Mouse (Mus musculus): ENCODE data around the gene Cox7b. TPM values are rescaled to one million over a fixed set of nuclear protein-coding genes. Genes with fewer than 3 reads are reported as not detected.
"Not testable (repeated sequence)": the region's sequence is repeated elsewhere in the genome, so short reads cannot be mapped to it uniquely, and the experiment has no call there.

The Cox7b gene
- polyA plus RNA-seq (2014; fragmentation: Nextera tagmentation; extraction: Ambion mirVana), result 440 and 472 TPM in 2 replicates

DNA sequence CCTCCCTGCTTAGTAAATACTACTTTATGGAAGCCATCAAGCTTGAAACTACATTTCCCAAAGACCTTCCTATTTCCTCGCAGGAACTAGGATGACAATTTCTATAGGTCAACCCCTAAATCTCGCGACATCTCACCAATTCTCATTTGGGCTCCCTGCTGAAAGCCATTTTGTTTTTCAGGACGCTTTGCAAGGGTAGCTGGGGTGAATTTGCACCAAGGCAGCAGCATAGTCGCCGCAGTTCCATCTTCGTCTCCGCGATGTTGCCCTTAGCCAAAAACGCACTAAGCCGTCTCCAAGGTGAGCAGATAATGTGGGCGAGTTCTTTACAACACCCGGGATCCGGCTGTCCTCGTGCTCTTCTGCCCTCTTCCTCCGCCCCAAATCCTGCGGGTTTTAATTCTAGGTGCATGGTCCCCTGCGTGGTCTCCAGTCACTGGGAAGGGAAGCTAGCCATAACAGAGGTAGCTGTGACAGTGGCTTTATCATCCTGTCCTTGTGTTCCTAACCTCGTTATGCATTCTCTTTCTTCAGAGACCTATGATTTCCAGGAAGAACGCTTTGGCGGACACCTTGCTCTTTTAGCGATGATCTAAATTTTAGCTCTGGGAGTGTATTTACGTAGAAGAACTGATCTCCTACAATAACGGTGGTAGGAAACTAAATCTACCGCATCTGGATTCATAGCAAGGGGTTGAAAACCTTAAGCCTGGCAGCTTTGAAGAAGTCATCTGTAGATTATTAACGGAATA, at the start of gene Cox7b:
TSS of gene Cox7b (plus strand) at position 130 of the 752 bp plus-strand sequence.
- DNase-seq (ENCODE audit: low spot score) (peak; percentile 86), ATAC-seq (replicated peaks; ENCODE audit: low FRiP score, low TSS enrichment, low read depth) (peak; percentile 34; the same call in 1 of the 2 replicates)
- Histone ChIP-seq H3K36me3 (ENCODE audit: control insufficient read depth, insufficient read depth, low read length) (peaks cover 3% of the 10 kb centered on the region; the same call in 1 of the 2 replicates), H3K27me3 (replicated peaks; ENCODE audit: control insufficient read depth, insufficient read depth, low read length) (no peaks in the 10 kb centered on the region), H3K4me1 (replicated peaks; ENCODE audit: control insufficient read depth, insufficient read depth, low read length) (no peaks in the 10 kb centered on the region; the same call in 1 of the 2 replicates), H3K9ac (ENCODE audit: low read length) (peak within 1 kb of the TSS; percentile 63), H3K4me2 (ENCODE audit: low read length) (peak within 1 kb of the TSS; percentile 55), H3K4me3 (ENCODE audit: low read depth, low read length) (peak within 1 kb of the TSS; percentile 59), H3K27ac (ENCODE audit: low read depth) (peak within 1 kb of the TSS; percentile 55), H3K9me3 (ENCODE audit: control insufficient read depth, low read length) (no peaks in the 10 kb centered on the region)
- 9% methylated on average over 26 of the region's 26 CpGs for WGBS

DNA sequence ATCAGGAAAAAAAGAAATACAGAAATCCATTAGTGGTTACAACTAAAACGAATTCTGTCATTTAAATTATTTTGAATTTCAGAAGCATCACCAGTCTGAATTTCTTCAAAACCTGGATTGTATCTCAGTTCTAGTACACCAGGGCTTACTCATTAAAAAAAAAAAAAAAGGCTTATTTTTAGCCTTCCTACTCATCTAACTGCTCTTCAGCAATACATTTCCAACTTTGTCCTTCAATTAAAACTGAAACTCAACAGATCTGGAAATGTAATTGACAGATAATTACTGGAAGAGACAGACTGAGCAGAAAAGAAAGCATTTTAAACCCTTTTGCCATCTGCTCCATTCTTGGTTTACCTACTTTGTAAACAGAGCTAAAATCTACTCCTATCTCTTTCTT, 13.9 kb upstream of the Cox7b start:
- no peak overlapping the region for H3K4me2 ChIP-seq (ENCODE audit: low read length)
- 66% methylated on average over 1 of the region's 1 CpGs for WGBS
- no peak overlapping the region for H3K9ac ChIP-seq (ENCODE audit: low read length)
- peaks cover 5% of the 10 kb centered on the region; the same call in 1 of the 2 replicates for H3K36me3 ChIP-seq (ENCODE audit: control insufficient read depth, insufficient read depth, low read length)
- ATAC-seq (replicated peaks; ENCODE audit: low FRiP score, low TSS enrichment, low read depth) (no peak), DNase-seq (ENCODE audit: low spot score) (no peak)
- no peaks in the 10 kb centered on the region for H3K27me3 ChIP-seq (replicated peaks; ENCODE audit: control insufficient read depth, insufficient read depth, low read length)
- H3K4me1 ChIP-seq (replicated peaks; ENCODE audit: control insufficient read depth, insufficient read depth, low read length), result no peaks in the 10 kb centered on the region
- H3K27ac ChIP-seq (ENCODE audit: low read depth), result no peak overlapping the region
- H3K9me3 ChIP-seq (ENCODE audit: control insufficient read depth, low read length), result no peaks in the 10 kb centered on the region
- H3K4me3 ChIP-seq (ENCODE audit: low read depth, low read length), result no peak overlapping the region

DNA sequence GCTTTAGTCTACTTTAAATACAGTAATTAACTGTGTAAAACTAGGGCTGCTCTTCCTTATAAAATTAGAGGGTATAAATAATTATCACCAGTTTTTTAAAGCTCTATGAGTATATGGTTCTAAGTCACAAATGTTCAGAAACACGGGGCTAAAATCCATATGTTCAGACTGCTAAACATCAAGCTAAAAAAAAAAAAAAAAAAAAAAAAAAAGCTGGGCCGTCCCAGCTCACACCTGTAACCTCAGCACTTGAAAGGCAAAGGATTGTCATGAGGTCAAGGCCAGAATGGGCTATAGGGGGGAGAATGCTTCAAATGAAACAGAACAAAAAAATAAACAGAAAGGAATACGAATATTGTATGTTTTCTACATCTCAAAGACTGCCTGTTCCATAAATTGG, 4.7 kb upstream of the Cox7b start:
- Histone ChIP-seq H3K4me1 (replicated peaks; ENCODE audit: control insufficient read depth, insufficient read depth, low read length) (no peaks in the 10 kb centered on the region), H3K9me3 (ENCODE audit: control insufficient read depth, low read length) (no peaks in the 10 kb centered on the region), H3K4me3 (ENCODE audit: low read depth, low read length) (peak overlapping the region; percentile 56), H3K9ac (ENCODE audit: low read length) (no peak overlapping the region; the same call in 1 of the 2 replicates), H3K4me2 (ENCODE audit: low read length) (peak overlapping the region; percentile 52), H3K36me3 (ENCODE audit: control insufficient read depth, insufficient read depth, low read length) (no peaks in the 10 kb centered on the region), H3K27ac (ENCODE audit: low read depth) (no peak overlapping the region), H3K27me3 (replicated peaks; ENCODE audit: control insufficient read depth, insufficient read depth, low read length) (no peaks in the 10 kb centered on the region)
- WGBS, result 15% methylated on average over 3 of the region's 3 CpGs
- DNase-seq (ENCODE audit: low spot score) (no peak), ATAC-seq (replicated peaks; ENCODE audit: low FRiP score, low TSS enrichment, low read depth) (no peak)

DNA sequence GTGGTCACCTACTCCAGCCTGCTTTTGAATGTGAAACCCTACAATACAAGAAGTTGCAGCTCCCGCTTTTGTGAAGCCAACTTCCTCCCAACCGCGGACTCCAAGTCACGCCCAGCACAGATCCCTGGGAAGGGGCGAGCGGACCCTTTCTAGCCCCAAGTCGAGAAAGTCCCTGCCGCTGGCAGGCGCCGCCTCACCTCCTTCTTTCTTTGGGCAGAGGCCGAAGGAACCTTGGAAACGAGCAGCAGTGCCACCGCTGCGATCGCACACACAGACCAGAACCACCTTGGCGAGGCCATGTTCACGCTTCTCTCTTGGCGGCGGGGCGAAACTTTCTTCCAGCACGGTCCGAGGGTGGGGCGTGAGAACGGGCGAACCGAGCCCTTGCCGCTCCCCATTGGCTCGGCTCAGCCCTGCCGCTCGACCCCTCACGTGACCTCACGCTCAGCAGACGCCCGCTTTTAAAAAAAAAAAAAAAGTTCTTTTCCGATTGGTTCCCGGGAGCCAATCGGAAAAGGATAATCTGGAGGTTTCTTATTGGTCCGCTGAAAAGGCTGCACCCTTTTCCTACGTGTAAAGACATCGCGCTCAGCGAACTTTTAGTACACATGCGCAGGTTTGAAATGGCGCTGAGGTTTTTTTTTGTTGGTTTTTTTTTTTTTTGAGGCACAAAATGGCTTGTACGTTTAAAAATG, 3.9 kb upstream of the Cox7b start, which contains the start of gene Magt1:
TSS of gene Magt1 (minus strand) at position 442 of the 695 bp plus-strand sequence.
- no peaks in the 10 kb centered on the region for H3K27me3 ChIP-seq (replicated peaks; ENCODE audit: control insufficient read depth, insufficient read depth, low read length)
- peak within 1 kb of the TSS; percentile 52 for H3K4me2 ChIP-seq (ENCODE audit: low read length)
- peak within 1 kb of the TSS; percentile 56 for H3K4me3 ChIP-seq (ENCODE audit: low read depth, low read length)
- H3K4me1 ChIP-seq (replicated peaks; ENCODE audit: control insufficient read depth, insufficient read depth, low read length), result no peaks in the 10 kb centered on the region
- no peaks in the 10 kb centered on the region for H3K9me3 ChIP-seq (ENCODE audit: control insufficient read depth, low read length)
- WGBS, result 14% methylated on average over 45 of the region's 45 CpGs
- H3K9ac ChIP-seq (ENCODE audit: low read length), result peak within 1 kb of the TSS; percentile 54
- peak; percentile 86 for DNase-seq (ENCODE audit: low spot score)
- H3K27ac ChIP-seq (ENCODE audit: low read depth), result peak within 1 kb of the TSS; percentile 77
- peak; percentile 95 for ATAC-seq (replicated peaks; ENCODE audit: low FRiP score, low TSS enrichment, low read depth)
- no peaks in the 10 kb centered on the region for H3K36me3 ChIP-seq (ENCODE audit: control insufficient read depth, insufficient read depth, low read length)

DNA sequence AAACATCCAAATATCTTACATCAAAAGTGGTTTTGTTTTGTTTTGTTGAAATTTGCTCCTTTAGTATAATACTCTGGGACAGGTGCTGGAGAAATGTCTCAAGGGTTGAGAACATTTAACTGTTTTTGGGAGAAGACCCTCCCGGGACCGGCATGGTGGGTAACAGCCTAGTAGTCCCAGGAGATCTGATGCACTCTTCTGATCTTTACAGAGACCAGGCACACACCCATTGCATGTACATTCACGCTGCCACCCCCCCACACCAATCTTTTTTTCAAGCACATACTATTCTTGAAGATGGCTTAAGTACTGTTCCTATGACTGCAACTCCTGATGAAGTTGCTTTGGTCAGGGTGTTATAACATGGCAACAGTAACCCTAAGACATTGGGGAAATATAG, 2.9 kb upstream of the Cox7b start:
- Histone ChIP-seq H3K36me3 (ENCODE audit: control insufficient read depth, insufficient read depth, low read length) (no peaks in the 10 kb centered on the region), H3K27me3 (replicated peaks; ENCODE audit: control insufficient read depth, insufficient read depth, low read length) (no peaks in the 10 kb centered on the region), H3K9ac (ENCODE audit: low read length) (no peak overlapping the region), H3K9me3 (ENCODE audit: control insufficient read depth, low read length) (no peaks in the 10 kb centered on the region), H3K4me1 (replicated peaks; ENCODE audit: control insufficient read depth, insufficient read depth, low read length) (no peaks in the 10 kb centered on the region; the same call in 1 of the 2 replicates), H3K4me2 (ENCODE audit: low read length) (peak overlapping the region; percentile 52), H3K4me3 (ENCODE audit: low read depth, low read length) (peak overlapping the region; percentile 22), H3K27ac (ENCODE audit: low read depth) (peak overlapping the region; percentile 77; the same call in 1 of the 2 replicates)
- WGBS, result 68% methylated on average over 3 of the region's 3 CpGs
- DNase-seq (ENCODE audit: low spot score) (no peak), ATAC-seq (replicated peaks; ENCODE audit: low FRiP score, low TSS enrichment, low read depth) (no peak)

DNA sequence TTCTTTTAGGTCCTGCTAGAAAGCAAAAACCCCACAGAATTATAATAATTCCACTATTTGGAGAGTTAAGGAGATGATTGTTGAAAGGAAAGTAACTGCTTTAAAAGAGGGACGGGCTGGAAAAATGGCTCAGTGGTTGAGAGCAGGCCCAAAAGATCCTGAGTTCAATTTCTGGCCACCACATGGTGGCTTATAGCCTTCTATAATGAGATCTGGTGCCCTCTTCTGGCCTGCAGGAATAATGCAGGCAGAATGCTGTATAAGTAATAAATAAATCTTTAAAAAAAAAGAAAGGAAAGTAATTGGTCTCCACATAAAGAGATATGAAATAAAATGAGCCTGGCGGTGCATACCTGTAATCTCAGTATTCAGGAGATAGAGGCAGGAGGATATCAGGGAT, 2.3 kb upstream of the Cox7b start:
- DNase-seq (ENCODE audit: low spot score) (peak; percentile 56), ATAC-seq (replicated peaks; ENCODE audit: low FRiP score, low TSS enrichment, low read depth) (no peak)
- Histone ChIP-seq H3K36me3 (ENCODE audit: control insufficient read depth, insufficient read depth, low read length) (no peaks in the 10 kb centered on the region), H3K4me3 (ENCODE audit: low read depth, low read length) (no peak overlapping the region), H3K9me3 (ENCODE audit: control insufficient read depth, low read length) (no peaks in the 10 kb centered on the region), H3K4me2 (ENCODE audit: low read length) (no peak overlapping the region), H3K4me1 (replicated peaks; ENCODE audit: control insufficient read depth, insufficient read depth, low read length) (no peaks in the 10 kb centered on the region; the same call in 1 of the 2 replicates), H3K27ac (ENCODE audit: low read depth) (no peak overlapping the region), H3K27me3 (replicated peaks; ENCODE audit: control insufficient read depth, insufficient read depth, low read length) (no peaks in the 10 kb centered on the region), H3K9ac (ENCODE audit: low read length) (no peak overlapping the region)
- 36% methylated on average over 2 of the region's 2 CpGs for WGBS

DNA sequence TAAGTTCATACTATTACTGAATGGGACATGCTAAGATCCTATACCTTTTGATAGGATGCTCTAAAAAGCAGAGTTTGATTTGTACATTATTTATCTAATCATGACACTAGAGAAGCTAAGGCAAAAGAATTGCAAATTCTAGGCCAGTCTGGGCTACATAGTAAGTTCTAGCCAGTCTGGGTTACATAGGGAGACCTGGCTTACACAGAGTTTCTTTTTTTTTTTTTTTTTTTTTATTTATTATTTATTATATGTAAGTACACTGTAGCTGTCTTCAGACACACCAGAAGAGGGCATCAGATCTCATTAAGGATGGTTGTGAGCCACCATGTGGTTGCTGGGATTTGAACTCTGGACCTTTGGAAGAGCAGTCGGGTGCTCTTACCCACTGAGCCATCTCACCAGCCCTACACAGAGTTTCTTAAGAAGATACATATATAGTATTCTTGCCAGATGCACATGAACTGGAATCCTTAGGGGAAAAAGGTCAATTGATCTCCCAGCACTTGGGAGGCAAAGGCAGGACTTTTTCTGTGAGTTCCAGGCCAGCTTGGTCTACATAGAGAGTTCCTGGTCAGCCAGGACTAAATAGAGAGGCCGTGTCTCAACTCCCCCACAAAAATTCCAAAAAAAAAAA, 641 bp upstream of the Cox7b start:
- not testable (repeated sequence) for H3K36me3 ChIP-seq (ENCODE audit: control insufficient read depth, insufficient read depth, low read length)
- H3K4me3 ChIP-seq (ENCODE audit: low read depth, low read length), result peak overlapping the region; percentile 59; the same call in 1 of the 2 replicates

DNA sequence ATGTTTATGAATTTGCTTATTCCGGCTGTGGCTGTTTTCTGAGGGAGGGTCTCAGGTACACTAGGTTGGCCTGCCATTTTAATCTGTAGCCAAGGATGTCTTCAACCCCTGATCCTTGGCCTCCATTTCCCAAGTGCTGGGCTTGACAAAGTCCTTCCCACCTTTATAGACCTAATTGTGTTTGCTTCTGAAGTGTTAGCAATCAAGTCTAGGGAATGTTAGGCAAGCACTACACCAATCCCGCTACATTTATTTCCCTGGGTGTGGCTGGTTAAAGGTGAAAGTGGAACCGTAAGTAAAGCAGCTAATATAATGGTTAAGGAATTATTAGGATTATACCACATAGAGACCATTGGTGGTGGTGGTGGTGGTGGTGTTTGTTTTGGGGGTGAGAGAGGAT, 1.6 kb downstream of the Cox7b start:
- DNase-seq (ENCODE audit: low spot score), result no peak
- no peak for ATAC-seq (replicated peaks; ENCODE audit: low FRiP score, low TSS enrichment, low read depth)
- Histone ChIP-seq H3K4me1 (replicated peaks; ENCODE audit: control insufficient read depth, insufficient read depth, low read length) (no peaks in the 10 kb centered on the region; the same call in 1 of the 2 replicates), H3K4me2 (ENCODE audit: low read length) (peak overlapping the region; percentile 55), H3K9me3 (ENCODE audit: control insufficient read depth, low read length) (no peaks in the 10 kb centered on the region), H3K4me3 (ENCODE audit: low read depth, low read length) (no peak overlapping the region), H3K36me3 (ENCODE audit: control insufficient read depth, insufficient read depth, low read length) (peaks cover 15% of the 10 kb centered on the region; the same call in 1 of the 2 replicates), H3K9ac (ENCODE audit: low read length) (no peak overlapping the region), H3K27ac (ENCODE audit: low read depth) (no peak overlapping the region), H3K27me3 (replicated peaks; ENCODE audit: control insufficient read depth, insufficient read depth, low read length) (no peaks in the 10 kb centered on the region)
- WGBS, result 78% methylated on average over 3 of the region's 3 CpGs

More for the DNA sequence above, 641 bp upstream of the Cox7b start:
- not testable (repeated sequence) for H3K9ac ChIP-seq (ENCODE audit: low read length); DNase-seq (ENCODE audit: low spot score); H3K27ac ChIP-seq (ENCODE audit: low read depth); ATAC-seq (replicated peaks; ENCODE audit: low FRiP score, low TSS enrichment, low read depth); H3K27me3 ChIP-seq (replicated peaks; ENCODE audit: control insufficient read depth, insufficient read depth, low read length); H3K4me1 ChIP-seq (replicated peaks; ENCODE audit: control insufficient read depth, insufficient read depth, low read length); H3K9me3 ChIP-seq (ENCODE audit: control insufficient read depth, low read length)
- WGBS, result 64% methylated on average over 2 of the region's 2 CpGs
- H3K4me2 ChIP-seq (ENCODE audit: low read length), result peak overlapping the region; percentile 36; the same call in 1 of the 2 replicates

All from intestine, embryonic 14.5 days (tissue).